Mouse (Mus musculus) hindbrain, embryonic 14.5 days (tissue): ENCODE results near the gene Car4. TPM values are rescaled to one million over a fixed set of nuclear protein-coding genes. Genes with fewer than 3 reads are reported as not detected.

ENCODE experiments used
- ATAC-seq: fragments of 200-750 bp; cut with Nextera tagmentation; 2 replicates; pipeline ENCODE4 v1.8.0; 2017; ENCODE audit warnings: moderate number of reproducible peaks, mild to moderate bottlenecking, moderate TSS enrichment, moderate library complexity; ENCODE audit not compliant: low FRiP score
- DNase-seq: peaks from one replicate; pipeline ENCODE4 v3.0.0-alpha.2; 2015; ENCODE audit warnings: low spot score
- H3K27ac ChIP-seq: fragments of 300-500 bp; sonication (generic); 2 replicates; pipeline ENCODE4 v1.5.1; 2014; ENCODE audit warnings: mild to moderate bottlenecking, moderate library complexity
- H3K27me3 ChIP-seq: fragments of 300-500 bp; sonication (generic); 2 replicates; pipeline ENCODE4 v1.6.1; 2014; ENCODE audit warnings: mild to moderate bottlenecking, low read length, mixed read lengths; ENCODE audit not compliant: control insufficient read depth, insufficient read depth
- H3K36me3 ChIP-seq: fragments of 300-500 bp; sonication (generic); replicated peaks from 2 replicates; pipeline ENCODE4 v1.6.1; 2014; ENCODE audit not compliant: control insufficient read depth, insufficient read depth
- H3K4me1 ChIP-seq: fragments of 300-500 bp; sonication (generic); replicated peaks from 2 replicates; pipeline ENCODE4 v1.6.1; 2014; ENCODE audit warnings: antibody characterized with exemption, low read length, mixed read lengths; ENCODE audit not compliant: control insufficient read depth, insufficient read depth
- H3K4me2 ChIP-seq: fragments of 300-500 bp; sonication (generic); replicated peaks from 2 replicates; pipeline ENCODE4 v1.6.1; 2014; ENCODE audit warnings: mild to moderate bottlenecking, moderate library complexity
- H3K4me3 ChIP-seq: fragments of 300-500 bp; sonication (generic); replicated peaks from 2 replicates; pipeline ENCODE4 v1.5.1; 2014; ENCODE audit warnings: mild to moderate bottlenecking, low read length
- H3K9ac ChIP-seq: fragments of 300-500 bp; sonication (generic); 2 replicates; pipeline ENCODE4 v1.6.1; 2014
- H3K9me3 ChIP-seq: fragments of 300-500 bp; sonication (generic); 2 replicates; pipeline ENCODE4 v1.6.1; 2016; ENCODE audit warnings: low read length; ENCODE audit not compliant: control insufficient read depth
- WGBS: fragments of 180-500 bp; shearing (Covaris S2); extraction: QIAGEN DNeasy Blood & Tissue Kit; methylation state at CpG from one replicate; pipeline ENCODE4 v1.1.7; 2014; 5-methylcytosine and 5-hydroxymethylcytosine counted together
- polyA plus RNA-seq: library from polyadenylated mRNA; unstranded; fragments of >200 nt; fragmentation: Nextera tagmentation; extraction: Ambion mirVana; gene quantifications from 2 replicates; pipeline ENCODE4 v1.2.1, GENCODE M21; 2014

Gene Car4
- polyA plus RNA-seq, 1 experiment from 2014 or later, result 5.0 TPM

DNA sequence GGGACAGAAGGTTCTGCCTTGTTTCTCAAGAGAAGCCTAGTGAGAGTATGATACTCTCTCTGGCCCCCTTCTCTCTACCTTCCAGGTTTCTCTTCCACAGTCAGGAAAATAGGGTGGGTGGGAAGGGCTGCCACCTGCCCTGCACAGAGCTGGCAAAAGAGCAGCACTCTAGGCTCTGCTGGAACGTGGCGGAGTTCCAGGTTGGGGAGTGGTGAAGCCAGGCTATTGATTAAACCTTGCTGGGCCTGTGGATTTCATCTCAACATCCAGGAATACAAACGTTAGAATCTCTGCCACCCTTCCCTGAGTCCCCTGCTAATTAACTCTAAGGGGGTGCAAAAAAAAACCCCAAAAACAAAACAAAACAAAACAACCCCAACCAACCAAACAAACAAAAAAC, 9.1 kb upstream of the Car4 start:
- Histone ChIP-seq H3K36me3 (no peaks in the 10 kb centered on the region), H3K27ac (no peak overlapping the region), H3K4me3 (no peak overlapping the region), H3K9me3 (no peaks in the 10 kb centered on the region), H3K4me2 (no peak overlapping the region), H3K4me1 (peaks cover 25% of the 10 kb centered on the region), H3K9ac (no peak overlapping the region), H3K27me3 (peaks cover under 1% of the 10 kb centered on the region; the same call in 1 of the 2 replicates)
- 42% methylated on average over 3 of the region's 3 CpGs for WGBS
- ATAC-seq (no peak), DNase-seq (no peak)

DNA sequence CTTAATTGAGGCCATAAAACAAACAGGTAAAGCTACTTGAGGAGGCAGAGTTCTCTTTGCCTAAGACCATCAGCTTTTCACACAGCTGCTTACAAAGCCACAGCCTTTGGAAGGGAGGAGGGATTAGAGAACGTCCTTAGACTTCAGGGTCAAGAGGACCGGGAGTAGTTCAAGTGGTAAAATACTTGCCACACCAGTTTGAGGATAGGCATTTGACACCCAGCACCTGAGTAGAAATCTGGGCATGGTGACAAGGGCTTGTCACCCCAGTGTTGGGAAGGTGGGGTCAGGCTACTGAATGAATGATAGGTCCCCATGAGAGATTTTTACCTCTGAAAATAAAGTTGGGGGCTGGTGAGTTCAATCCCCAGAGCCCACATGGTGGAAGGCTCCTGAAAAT, 5.0 kb upstream of the Car4 start:
- H3K4me3 ChIP-seq, result no peak overlapping the region
- WGBS, result 47% methylated on average over 2 of the region's 2 CpGs
- 0 out of 2 replicates have a peak, but pooled peaks cover 5% of the 10 kb centered on the region for H3K4me1 ChIP-seq
- no peak overlapping the region for H3K9ac ChIP-seq
- H3K9me3 ChIP-seq, result no peaks in the 10 kb centered on the region
- H3K36me3 ChIP-seq, result no peaks in the 10 kb centered on the region
- ATAC-seq (no peak), DNase-seq (no peak)
- no peak overlapping the region for H3K4me2 ChIP-seq
- H3K27ac ChIP-seq, result no peak overlapping the region
- peaks cover 18% of the 10 kb centered on the region for H3K27me3 ChIP-seq

DNA sequence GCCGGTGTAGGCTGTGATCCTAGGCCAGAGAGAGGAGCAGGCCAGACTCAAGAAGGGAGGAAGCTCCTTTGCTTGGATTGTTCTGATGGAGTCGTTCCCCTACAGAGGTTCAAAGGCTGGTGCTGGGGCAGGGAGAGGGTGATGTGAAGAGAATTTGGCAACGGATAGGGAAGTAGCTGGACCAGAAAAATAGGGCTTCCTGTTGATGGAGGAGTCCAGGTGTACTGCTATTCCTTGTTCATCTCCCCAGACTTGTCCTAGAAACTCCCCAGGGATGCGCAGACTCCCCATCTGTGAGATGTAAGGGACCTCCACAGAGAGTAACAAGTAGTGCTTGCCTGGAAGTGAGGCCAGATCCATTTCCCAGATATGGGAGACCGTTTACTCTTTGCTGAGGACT, 1.2 kb upstream of the Car4 start:
- H3K27ac ChIP-seq, result no peak overlapping the region
- no peak overlapping the region for H3K4me3 ChIP-seq
- ATAC-seq (no peak), DNase-seq (no peak)
- peaks cover 5% of the 10 kb centered on the region; the same call in 1 of the 2 replicates for H3K4me1 ChIP-seq
- 37% methylated on average over 5 of the region's 5 CpGs for WGBS
- peaks cover 45% of the 10 kb centered on the region for H3K27me3 ChIP-seq
- H3K9ac ChIP-seq, result no peak overlapping the region
- H3K9me3 ChIP-seq, result no peaks in the 10 kb centered on the region
- H3K4me2 ChIP-seq, result no peak overlapping the region
- H3K36me3 ChIP-seq, result no peaks in the 10 kb centered on the region

DNA sequence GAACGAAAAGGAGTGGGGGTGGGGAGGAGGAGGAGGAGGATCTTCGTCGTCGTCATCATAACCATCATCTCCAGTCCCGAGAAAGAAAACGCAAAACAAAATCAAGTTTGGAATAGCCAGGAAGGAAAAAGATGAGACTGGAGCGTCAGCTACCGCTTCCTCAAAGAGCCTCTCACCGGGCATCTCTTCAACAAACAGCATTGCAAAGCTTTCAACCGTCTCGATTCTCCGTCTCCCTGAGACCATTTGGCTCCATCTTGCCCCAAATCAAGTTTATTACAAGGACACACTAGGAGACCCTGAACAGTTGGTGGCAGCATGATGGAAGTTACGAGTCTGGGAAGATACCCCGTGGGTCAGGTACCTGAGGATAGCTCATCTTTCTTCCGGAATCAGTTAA, 415 bp upstream of the Car4 start:
- H3K27me3 ChIP-seq, result peaks cover 45% of the 10 kb centered on the region
- 11% methylated on average over 15 of the region's 15 CpGs for WGBS

DNA sequence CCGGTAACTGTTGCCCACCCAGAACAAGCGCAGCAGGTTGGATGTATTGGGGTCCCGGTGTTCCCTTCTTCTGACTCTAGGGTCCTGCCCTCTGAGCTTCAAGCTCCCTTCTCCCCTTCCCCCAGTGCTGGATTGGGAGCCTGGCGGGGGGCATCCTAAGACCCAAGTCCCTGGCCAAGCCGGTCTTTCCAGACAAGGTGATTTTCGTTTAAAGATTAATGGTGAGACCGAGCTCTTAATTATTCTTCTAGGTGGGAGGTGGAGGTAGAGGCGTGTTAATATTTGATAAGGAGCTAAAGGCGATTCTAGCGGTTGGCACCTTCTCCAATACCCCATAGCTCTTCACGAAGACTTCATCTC, 665 bp downstream of the Car4 start:
- 3% methylated on average over 11 of the region's 11 CpGs for WGBS
- Histone ChIP-seq H3K36me3 (no peaks in the 10 kb centered on the region), H3K4me1 (peaks cover 5% of the 10 kb centered on the region; the same call in 1 of the 2 replicates), H3K27ac (no peak overlapping the region), H3K27me3 (peaks cover 45% of the 10 kb centered on the region), H3K9me3 (no peaks in the 10 kb centered on the region), H3K4me3 (peak overlapping the region; percentile 36), H3K4me2 (peak overlapping the region; percentile 66), H3K9ac (no peak overlapping the region)
- ATAC-seq (no peak), DNase-seq (no peak)

More for the DNA sequence above, 415 bp upstream of the Car4 start:
- Histone ChIP-seq H3K36me3 (no peaks in the 10 kb centered on the region), H3K9me3 (no peaks in the 10 kb centered on the region), H3K4me3 (peak overlapping the region; percentile 36), H3K9ac (peak overlapping the region; percentile 50; the same call in 1 of the 2 replicates), H3K4me2 (peak overlapping the region; percentile 66), H3K27ac (no peak overlapping the region), H3K4me1 (peaks cover 5% of the 10 kb centered on the region; the same call in 1 of the 2 replicates)
- ATAC-seq (no peak), DNase-seq (no peak)

DNA sequence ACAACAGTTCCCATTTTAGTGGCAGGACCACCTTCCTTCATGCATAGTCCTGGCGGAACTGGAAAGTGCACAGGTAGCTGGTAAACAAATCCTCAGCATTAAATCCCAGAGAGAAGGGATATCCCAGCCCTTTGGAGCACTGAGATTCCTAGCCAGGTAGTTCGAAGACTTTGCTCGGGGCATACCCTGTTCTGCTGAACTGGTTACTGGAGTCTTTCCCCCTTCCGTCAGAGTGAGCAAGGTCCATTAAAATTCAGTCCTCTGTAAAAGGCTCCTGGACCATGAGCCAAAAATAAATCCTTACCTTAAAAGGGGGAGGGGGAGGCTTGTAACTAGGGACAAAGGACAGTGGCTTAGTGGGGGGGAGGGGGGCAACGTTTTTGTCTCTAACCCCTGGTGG, 1.6 kb downstream of the Car4 start:
- Histone ChIP-seq H3K4me2 (no peak overlapping the region), H3K27ac (no peak overlapping the region), H3K36me3 (no peaks in the 10 kb centered on the region), H3K4me3 (no peak overlapping the region), H3K9me3 (no peaks in the 10 kb centered on the region), H3K4me1 (peaks cover 5% of the 10 kb centered on the region; the same call in 1 of the 2 replicates), H3K9ac (no peak overlapping the region), H3K27me3 (peaks cover 45% of the 10 kb centered on the region)
- WGBS, result 35% methylated on average over 5 of the region's 5 CpGs
- DNase-seq, result no peak
- ATAC-seq, result no peak

DNA sequence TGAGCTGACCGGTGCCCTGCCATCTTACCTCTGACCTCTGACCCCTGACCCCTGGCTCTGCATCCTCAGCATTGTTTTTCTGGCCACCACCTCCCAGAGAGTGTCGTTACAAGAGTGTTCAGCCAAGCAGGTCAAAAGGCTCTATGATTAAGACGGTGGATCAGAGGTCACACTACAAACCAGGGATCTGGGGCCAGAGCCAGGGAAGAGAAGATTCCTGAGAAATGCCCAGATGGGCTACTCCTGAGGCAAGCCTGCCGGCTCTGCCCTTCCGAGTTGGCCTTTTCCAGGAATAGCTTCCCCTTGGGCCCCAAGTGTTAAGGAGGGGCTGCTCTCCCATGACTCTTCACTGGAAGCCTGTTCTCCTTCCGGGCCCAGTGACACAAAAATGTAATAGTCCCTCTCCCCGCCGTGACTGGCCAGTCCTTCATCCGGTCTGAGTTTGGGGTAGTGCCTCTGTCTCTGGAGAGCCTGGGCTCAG, 2.2 kb downstream of the Car4 start:
- H3K27me3 ChIP-seq, result peaks cover 45% of the 10 kb centered on the region

DNA sequence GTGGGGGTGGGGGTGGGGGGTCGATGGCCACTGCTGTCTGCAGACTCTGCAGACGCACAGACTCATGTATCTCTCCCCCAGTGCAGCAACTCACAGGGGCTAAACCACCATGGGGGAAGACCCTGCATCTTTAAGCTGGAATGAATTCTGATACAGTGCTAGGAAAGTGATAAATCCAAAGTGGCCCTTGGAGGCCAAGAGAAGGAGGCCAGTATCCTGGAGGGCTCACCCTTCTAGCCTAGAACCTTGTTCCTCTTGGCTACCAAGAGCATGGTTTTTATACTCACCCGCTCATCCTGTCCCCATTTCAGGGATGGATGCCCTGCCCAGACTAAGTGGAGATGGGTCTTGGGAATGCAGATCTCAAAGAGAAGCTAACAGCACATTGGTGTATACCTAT, 2.7 kb downstream of the Car4 start:
- Histone ChIP-seq H3K27me3 (peaks cover 45% of the 10 kb centered on the region), H3K9ac (no peak overlapping the region), H3K9me3 (no peaks in the 10 kb centered on the region), H3K4me3 (no peak overlapping the region), H3K27ac (no peak overlapping the region), H3K36me3 (no peaks in the 10 kb centered on the region), H3K4me1 (peaks cover 5% of the 10 kb centered on the region; the same call in 1 of the 2 replicates), H3K4me2 (no peak overlapping the region)
- no peak for DNase-seq
- 39% methylated on average over 3 of the region's 3 CpGs for WGBS
- ATAC-seq, result no peak

More for the DNA sequence above, 2.2 kb downstream of the Car4 start:
- H3K9ac ChIP-seq, result no peak overlapping the region
- DNase-seq (no peak), ATAC-seq (no peak)
- H3K4me2 ChIP-seq, result no peak overlapping the region
- H3K9me3 ChIP-seq, result no peaks in the 10 kb centered on the region
- 3% methylated on average over 9 of the region's 9 CpGs for WGBS
- no peak overlapping the region for H3K4me3 ChIP-seq
- no peaks in the 10 kb centered on the region for H3K36me3 ChIP-seq
- H3K4me1 ChIP-seq, result peaks cover 5% of the 10 kb centered on the region; the same call in 1 of the 2 replicates
- no peak overlapping the region for H3K27ac ChIP-seq

DNA sequence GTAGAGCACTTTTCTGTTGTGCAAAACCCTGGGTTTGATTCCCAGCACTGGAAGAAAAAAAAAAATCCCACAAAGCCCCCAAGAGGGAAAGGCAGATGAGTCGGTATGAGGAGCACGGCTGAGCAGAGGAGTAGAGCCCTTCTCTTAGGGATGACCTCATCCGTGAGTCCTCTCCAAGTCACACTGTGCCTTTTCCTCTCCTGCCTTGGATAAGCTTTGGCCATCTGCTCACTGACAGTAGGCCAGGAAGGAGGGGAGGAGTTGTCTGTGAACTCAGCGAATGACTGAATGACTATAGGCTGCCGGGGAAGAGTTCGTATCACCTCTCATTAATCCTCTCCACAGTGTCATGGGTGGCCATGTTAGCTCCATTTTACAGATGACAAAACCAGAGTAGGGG, 3.2 kb downstream of the Car4 start:
- Histone ChIP-seq H3K4me1 (peaks cover 5% of the 10 kb centered on the region; the same call in 1 of the 2 replicates), H3K36me3 (no peaks in the 10 kb centered on the region), H3K9me3 (no peaks in the 10 kb centered on the region), H3K4me2 (no peak overlapping the region), H3K9ac (no peak overlapping the region), H3K4me3 (no peak overlapping the region), H3K27ac (no peak overlapping the region), H3K27me3 (peaks cover 45% of the 10 kb centered on the region)
- DNase-seq, result no peak
- 77% methylated on average over 6 of the region's 6 CpGs for WGBS
- no peak for ATAC-seq

DNA sequence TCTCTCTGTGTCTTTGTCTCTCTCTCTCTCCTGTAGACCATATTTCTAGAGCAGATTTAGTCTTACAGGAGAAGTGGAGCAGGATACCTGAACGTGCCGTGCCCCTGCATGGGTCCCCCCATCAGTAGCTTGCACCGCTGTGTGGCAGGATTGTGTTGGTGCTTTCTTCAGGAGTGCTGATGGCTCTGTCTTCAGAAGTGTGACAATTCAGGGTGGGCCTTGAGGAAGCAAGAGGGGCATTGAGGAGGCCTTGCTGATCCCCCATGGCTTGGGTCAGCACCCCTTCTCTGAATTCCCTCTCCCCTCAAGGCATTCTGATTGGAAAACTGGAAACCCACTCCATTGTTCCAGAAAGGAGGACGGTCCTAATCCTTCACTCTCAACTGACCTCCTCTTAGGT, 4.0 kb downstream of the Car4 start:
- H3K4me3 ChIP-seq, result no peak overlapping the region
- H3K4me1 ChIP-seq, result peaks cover 5% of the 10 kb centered on the region; the same call in 1 of the 2 replicates
- H3K9me3 ChIP-seq, result no peaks in the 10 kb centered on the region
- no peak overlapping the region for H3K27ac ChIP-seq
- WGBS, result 89% methylated on average over 4 of the region's 4 CpGs
- H3K27me3 ChIP-seq, result peaks cover 38% of the 10 kb centered on the region
- H3K9ac ChIP-seq, result no peak overlapping the region
- DNase-seq, result no peak
- no peak for ATAC-seq
- no peak overlapping the region for H3K4me2 ChIP-seq
- no peaks in the 10 kb centered on the region for H3K36me3 ChIP-seq
